Mouse (Mus musculus): ENCODE measurements at regions not wholly inside any gene's neighbourhood (a gene's known extent, or its start where the extent isn't known, plus 50 kb on each side); places are given as distances from the start of the nearest gene placed in this dataset.
A peak's percentile ranks its signal among the peaks of the same experiment; 100 is the strongest.
"Not testable (repeated sequence)": the region's sequence is repeated elsewhere in the genome, so short reads cannot be mapped to it uniquely, and the experiment has no call there.

GRCm38 (mm10) chr1:184669173-184669572, 63.2 kb downstream of the Hlx start:
- not testable (repeated sequence) for DNase-seq (ENCODE audit: low spot score in 2 of 2)

- DNase-seq (ENCODE audit: low spot score in 2 of 2): no peak
These were observed 64.0 kb downstream of the Hlx start for GRCm38 (mm10) chr1:184668428-184668827.

DNA sequence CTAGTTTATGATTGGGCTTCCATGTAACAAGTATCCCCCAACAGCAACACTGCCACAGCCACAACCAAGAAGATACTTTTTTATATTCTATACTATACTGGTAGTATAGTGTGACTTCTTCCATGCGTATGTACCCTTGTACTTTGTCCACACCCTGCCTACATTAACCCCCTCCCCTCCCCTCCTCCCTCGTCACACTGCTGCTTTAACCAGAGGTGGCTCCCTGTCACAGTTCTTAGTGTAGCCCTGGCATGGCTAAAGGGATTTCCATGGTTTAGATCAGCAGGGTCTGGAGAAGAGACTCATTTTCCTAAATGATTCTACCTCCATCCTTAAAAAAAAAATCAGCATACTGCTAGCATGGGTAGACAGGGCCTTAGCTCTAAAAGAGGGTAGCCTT, 64.4 kb downstream of the Hlx start:
- DNase-seq (ENCODE audit: low spot score in 2 of 2): no peak

DNA sequence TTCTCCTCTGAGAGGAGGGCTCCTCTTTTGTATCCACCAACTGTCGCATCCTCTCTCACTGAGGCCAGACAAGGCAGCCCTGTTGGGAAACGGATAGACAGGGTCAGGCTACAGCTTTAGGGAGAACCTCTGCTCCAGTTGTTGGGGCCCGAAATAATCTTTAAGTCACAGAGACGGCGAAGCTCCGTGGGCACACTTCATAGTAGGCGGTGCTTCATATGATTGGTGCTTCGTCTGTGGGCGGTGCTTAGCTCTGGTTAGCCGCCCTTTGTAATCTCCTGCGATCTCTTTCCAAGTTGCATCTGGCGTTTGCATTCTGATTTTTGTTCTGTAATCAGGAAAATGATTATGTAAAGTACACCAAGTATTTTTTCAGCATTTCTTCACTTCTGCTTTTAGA, 67.2 kb downstream of the Hlx start:
- no peak for DNase-seq (ENCODE audit: low spot score in 2 of 2)

GRCm38 (mm10) chr1:184664098-184664375, 68.4 kb downstream of the Hlx start:
- no peak for DNase-seq (ENCODE audit: low spot score in 2 of 2)

DNA sequence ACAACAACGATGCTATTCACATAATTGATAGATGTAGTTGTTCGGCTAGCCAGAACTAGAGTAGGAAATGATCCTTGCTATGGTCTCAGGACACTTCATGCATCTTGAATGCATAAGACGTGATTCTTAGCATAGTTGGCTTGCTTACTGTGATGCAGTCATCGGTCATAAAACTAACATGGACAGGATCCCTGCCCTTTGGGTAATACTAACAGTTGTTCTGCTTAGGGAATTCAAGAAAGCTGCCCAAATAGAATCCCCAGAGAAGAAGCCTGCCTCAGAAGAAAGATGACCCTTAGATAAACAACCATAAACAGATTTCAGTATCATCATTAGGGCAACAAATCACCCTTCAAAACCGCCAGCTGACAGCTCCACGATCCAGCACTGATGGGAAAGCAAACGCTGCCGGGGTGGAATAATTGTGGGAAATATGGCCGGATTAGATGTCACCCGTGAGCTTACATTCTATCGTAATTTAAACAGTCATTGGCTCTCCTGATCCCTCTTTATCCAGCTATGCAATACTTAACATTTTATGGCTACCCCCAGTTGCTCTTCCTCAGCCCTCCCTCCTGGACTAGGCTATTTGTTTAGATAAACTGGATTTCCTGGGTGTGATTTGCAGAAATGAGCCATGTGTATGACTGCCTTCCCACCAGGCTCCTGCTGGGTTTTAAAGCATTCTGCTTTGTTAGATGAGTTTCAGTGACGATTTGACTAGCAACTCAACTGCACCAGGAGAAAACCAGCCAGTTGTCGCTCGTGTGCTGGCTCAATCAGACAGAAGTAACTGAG, 68.9 kb downstream of the Hlx start:
- no peak for DNase-seq (ENCODE audit: low spot score in 2 of 2)

DNA sequence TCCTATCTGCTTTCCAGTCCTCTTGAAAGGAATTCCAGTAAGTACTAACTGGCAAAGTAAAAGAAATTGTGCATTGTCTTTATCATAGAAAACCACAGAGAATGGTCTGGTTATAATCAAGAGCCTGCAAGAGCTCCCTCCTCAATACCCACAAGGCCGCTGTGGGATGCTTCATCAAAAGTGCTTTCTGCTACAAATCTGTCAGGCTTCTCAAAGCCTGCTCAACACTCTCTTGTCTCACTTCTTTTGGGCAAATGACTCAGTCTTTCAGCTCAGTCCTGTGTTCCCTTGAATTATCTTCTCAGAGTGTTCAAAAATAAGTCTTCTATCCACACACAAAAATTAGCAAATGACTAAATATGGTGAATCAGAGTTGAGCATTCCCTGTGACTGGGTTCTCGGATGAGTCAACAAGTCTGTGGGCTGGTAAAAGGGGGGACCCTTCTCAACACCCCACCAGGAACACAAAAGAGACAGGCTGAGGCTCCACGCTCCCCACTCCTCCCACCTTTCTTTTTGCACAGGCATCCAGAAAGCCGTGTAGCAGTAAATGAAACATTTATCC, 81.8 kb downstream of the Hlx start:
- peak; percentile 42 to 48 for DNase-seq (ENCODE audit: low spot score in 2 of 2)

DNA sequence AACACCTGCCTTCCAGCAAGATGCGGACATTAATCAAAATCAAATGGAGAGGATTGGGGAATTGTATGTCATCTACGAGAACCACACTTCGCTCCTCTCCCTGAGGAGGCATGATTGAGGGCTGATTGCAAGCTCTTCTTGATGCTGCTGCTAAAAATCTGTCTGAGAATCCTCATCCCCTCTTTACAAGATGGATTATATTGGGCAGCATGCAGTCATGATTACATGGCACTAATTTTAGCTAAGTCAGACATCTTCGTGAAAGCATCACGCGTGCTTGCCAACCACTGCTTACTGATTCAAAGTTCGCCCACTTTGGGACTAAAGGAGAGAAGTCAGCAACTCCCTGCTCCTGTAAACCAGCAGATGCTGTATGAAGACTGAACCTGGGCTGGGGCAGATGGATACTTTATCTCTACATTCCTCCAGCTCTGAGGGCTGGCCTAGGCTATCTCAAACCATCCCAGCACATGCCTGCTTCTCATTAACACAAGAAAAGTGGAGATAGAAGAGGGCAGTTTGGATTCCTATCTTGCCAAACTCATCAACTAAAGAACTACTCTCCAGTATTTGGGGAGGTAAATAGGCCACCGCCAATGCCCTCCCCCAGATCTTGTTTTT, 84.4 kb downstream of the Hlx start:
- no peak for DNase-seq (ENCODE audit: low spot score in 2 of 2)

- DNase-seq (ENCODE audit: low spot score in 2 of 2): no peak
These were observed 87.4 kb downstream of the Hlx start for GRCm38 (mm10) chr1:184644767-184645598.

- no peak for DNase-seq (ENCODE audit: low spot score in 2 of 2)
These were observed 101.5 kb downstream of the Hlx start for GRCm38 (mm10) chr1:184630695-184631475.

- DNase-seq (ENCODE audit: low spot score in 2 of 2): peak; percentile 24 to 45
These were observed 103.2 kb downstream of the Hlx start for GRCm38 (mm10) chr1:184629194-184629593.

DNA sequence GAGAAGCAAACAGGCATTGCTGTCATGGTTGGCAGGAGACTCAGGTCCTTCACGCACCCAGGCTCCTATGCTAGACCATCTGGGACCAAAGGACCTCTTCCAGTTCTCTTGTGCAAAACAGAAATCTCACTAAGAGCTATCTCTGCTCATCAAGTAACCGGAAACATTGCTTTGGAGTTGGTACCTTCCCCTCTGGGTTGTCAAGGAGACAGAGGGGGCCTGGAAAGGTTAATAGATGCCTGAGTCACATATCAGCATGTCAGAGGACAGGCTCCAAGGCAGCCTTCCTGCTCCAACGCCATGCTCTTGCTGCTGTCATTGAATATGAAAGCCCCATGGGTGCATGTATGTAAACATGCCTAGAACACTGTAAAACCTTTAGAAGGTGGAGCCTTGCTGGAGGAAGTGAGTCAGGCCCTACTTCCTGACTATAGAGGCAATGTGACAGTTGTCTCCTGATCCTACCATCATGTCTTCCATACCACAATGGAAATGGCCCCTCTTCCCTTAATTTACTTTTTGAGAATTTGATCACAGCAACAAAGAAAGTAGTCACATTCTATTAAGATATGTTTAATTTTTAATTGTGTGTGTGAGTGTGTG, 103.8 kb downstream of the Hlx start:
- DNase-seq (ENCODE audit: low spot score in 2 of 2): no peak

DNA sequence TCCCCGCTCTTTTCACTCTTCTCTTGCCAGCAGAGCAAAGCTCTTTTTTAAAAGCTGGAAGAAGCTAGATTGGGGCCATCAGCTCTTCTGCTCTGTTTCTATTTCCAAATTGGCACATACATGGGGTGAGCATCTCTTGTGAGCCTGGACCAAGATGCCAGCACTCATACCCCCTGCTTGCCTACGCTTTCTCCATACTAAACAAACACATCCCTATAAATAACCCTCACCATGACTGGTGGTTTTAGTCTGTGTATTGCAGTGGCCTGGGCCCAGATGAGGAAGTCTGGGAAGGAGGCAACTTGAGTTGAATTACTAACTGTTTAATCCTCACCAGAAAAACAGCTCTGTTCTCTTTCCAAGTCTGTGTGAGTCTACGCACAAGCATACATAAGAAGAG, 110.0 kb downstream of the Hlx start:
- no peak for DNase-seq (ENCODE audit: low spot score in 2 of 2)

GRCm38 (mm10) chr1:184621950-184622349, 110.5 kb downstream of the Hlx start:
- DNase-seq (ENCODE audit: low spot score in 2 of 2): no peak

DNA sequence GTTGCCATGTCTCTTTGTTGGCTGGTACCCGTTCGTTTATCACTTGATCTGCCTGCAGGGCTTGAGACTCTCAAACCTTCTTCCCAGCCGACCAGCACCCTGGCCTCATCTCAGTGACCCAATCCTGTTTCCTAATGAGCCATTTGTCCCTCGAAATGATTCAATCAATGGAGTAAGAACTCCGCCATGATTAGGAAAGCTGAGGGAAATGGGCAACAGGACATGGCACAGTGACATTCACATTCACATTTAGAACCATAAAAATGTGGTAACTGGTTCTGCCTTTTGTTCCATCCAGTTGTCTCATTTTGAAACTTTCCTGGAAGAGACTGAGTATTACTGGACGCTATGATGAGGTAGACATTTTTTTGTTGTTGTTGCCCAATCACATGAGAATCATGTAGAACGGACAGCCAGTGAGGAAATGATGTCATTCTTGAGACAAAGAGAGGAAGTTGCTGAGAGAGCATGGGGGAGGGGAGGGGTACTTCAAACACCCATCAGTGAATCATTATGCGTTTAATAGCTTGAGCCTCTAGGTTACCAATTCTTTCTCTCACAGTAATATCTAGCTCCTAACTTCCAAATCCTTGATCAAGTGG, 114.5 kb downstream of the Hlx start:
- no peak for DNase-seq (ENCODE audit: low spot score in 2 of 2)

- no peak for DNase-seq (ENCODE audit: low spot score in 2 of 2)
These were observed 116.4 kb downstream of the Hlx start for GRCm38 (mm10) chr1:184615991-184616390.

- no peak for DNase-seq (ENCODE audit: low spot score in 2 of 2)
These were observed 117.6 kb downstream of the Hlx start for GRCm38 (mm10) chr1:184614699-184615415.

GRCm38 (mm10) chr1:184612880-184613279, 119.5 kb downstream of the Hlx start:
- no peak for DNase-seq (ENCODE audit: low spot score in 2 of 2)

DNA sequence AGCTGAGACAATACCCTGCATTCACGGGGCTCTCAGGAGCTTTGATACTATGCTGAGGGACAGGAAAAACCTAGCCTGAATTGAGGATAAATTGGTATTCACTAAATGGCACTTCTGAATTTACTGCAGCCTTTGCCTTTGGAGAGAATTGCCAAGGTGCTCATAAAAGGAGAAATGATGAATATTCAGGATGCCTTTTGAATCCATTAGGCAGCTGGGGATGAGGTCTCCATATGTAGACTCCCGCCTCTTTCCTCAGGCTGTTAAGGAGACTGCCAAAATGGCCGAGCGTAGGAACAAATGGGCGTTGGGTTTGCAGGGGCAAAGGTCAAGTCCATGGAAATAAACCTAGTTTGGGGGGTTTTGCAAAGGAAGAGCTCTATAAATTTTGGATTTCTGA, 123.5 kb downstream of the Hlx start:
- no peak for DNase-seq (ENCODE audit: low spot score in 2 of 2)

DNA sequence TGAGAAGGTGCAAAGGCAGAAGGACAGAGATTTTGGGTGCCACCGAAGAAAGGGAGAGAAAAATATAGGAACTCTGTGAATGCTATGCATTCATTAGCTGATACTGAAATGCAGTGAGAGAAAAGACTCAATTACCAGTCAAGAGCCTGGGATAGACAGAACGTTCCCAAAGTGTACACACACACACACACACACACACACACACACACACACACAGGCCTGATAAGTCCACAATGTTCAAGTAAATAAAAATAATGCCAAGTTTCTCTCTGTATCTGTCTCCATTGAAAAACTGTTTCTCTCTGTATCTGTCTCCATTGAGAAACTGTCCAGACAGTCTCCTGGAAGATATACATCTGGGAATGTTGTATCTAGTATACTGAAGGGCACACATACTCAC, 124.1 kb downstream of the Hlx start:
- DNase-seq (ENCODE audit: low spot score in 2 of 2): no peak
